Comparison of ENCODE assay signal across 8 mouse cellular contexts in genomic region chr13:52669889-52670288, GRCm38 (mm10).
DNase-seq lines count a peak whose midpoint lies in the region; TF ChIP-seq lines count a peak whose summit lies in the region.
"Had no signal": no experiment of that assay in that cellular context is flagged by ENCODE, and none has a peak within 500 bp of the region (broad histone marks: within the 10 kb centered on the region; RNA-seq: fewer than 3 reads in every experiment).

No protein-coding gene starts in this region.

- peak; percentile 68 for TF ChIP-seq CTCF in layer of hippocampus, adult 2 months (conservative IDR thresholded peaks at IDR 0.05)
- TF ChIP-seq CTCF in bone marrow, adult 2 months (IDR thresholded peaks at IDR 0.05; ENCODE audit: control insufficient read depth, insufficient read depth, low read length), result peak; percentile 58

- H3K4me3 ChIP-seq in layer of hippocampus, adult 2 months, result no peak overlapping the region
- H3K4me3 ChIP-seq in bone marrow, adult 2 months (replicated peaks; ENCODE audit: control insufficient read depth, low read depth, low read length), result no peak overlapping the region
- H3K4me3 ChIP-seq: lung, embryonic 15.5 days had no signal

- DNase-seq in layer of hippocampus, adult 2 months (ENCODE audit: low spot score in 2 of 2), result no peak
- no peak for DNase-seq in layer of hippocampus, postnatal 36 days
- DNase-seq in 3T3-L1 (ENCODE audit: low read depth, low spot score), result peak; percentile 34
- DNase-seq in B cell, adult 2 months, result peak; percentile 54 to 55
- DNase-seq in retina, postnatal 1 day, result no peak
- no peak for DNase-seq in frontal cortex, postnatal 10 days (ENCODE audit: low spot score in 2 of 2)

- WGBS in bone marrow, adult 2 months, result 63% methylated on average over 3 of the region's 3 CpGs

- no peaks in the 10 kb centered on the region; the same call in 1 of the 2 replicates for H3K4me1 ChIP-seq in bone marrow, adult 2 months (ENCODE audit: control insufficient read depth, insufficient read depth, low read length)
- H3K4me1 ChIP-seq: lung, embryonic 15.5 days had no signal

- TF ChIP-seq POLR2A in bone marrow, adult 2 months (IDR thresholded peaks at IDR 0.05; ENCODE audit: borderline replicate concordance, control insufficient read depth, low read depth, low read length), result no peak

- H3K27ac ChIP-seq in layer of hippocampus, adult 2 months, result no peak overlapping the region
- no peak overlapping the region for H3K27ac ChIP-seq in bone marrow, adult 2 months (ENCODE audit: control insufficient read depth, insufficient read depth, low read depth, low read length, poor library complexity)
- H3K27ac ChIP-seq: lung, embryonic 15.5 days had no signal

Comparison
In these comparisons a context has a peak if more than half of its experiments do, and no peak if none do; other contexts are left out.
1. DNase-seq: peak in 3T3-L1 (single experiment) and B cell, adult 2 months (2 of 2); none in layer of hippocampus, adult 2 months (0 of 2), layer of hippocampus, postnatal 36 days (0 of 2), retina, postnatal 1 day (single experiment) and frontal cortex, postnatal 10 days (0 of 2).